8 mouse cellular contexts compared by ENCODE assay signal in the genomic region with DNA sequence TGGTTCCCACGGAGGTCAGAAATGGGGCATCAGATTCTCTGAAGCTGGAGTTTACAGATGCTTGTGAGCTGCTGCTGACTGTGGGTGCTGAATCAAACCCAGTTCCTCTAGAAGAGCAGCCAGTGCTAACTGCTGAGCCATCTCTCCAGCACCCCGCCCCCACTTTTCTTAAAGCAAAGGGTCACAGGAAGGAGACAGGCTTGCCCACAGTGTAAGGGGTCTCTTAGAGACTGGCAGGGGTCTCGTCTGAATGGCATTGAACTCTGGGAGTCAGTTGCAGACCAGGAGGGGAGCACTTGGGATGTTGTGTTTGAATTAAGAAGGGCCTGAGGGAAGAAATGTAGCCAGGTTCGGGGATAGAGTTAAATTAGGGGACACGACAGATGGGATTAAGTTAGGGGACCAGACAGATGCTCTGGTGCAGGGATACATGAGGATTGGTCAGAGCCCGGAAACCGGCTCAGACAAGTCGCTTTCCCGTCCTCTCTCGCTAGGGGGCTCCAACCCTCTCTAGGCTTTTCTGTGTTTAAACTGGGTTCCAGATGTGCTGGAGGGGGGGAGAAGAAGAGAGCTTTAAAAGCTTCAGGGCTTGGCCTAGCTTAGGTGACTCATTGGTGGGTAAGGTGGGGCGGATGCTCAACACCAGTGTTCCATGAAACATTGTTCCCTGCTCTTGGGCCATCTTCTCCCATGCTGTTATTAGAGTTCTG. TPM values are rescaled to one million over a fixed set of nuclear protein-coding genes. Genes with fewer than 3 reads are reported as not detected.
A peak's percentile ranks its signal among the peaks of the same experiment; 100 is the strongest.
DNase-seq lines count a peak whose midpoint lies in the region; ATAC-seq and TF ChIP-seq lines count a peak whose summit lies in the region.

No protein-coding gene starts in this region.

- H3K9ac ChIP-seq in forebrain, postnatal 0 days: no peak overlapping the region
- no peak overlapping the region for H3K9ac ChIP-seq in forebrain, embryonic 15.5 days (replicated peaks)
- H3K9ac ChIP-seq in midbrain, embryonic 11.5 days (ENCODE audit: low read length): no peak overlapping the region
- no peak overlapping the region for H3K9ac ChIP-seq in midbrain, embryonic 15.5 days
- no peak overlapping the region for H3K9ac ChIP-seq in embryonic facial prominence, embryonic 14.5 days (ENCODE audit: low read depth, low read length)

- 16% methylated on average over 11 of the region's 11 CpGs for whole genome bisulfite sequencing in forebrain, postnatal 0 days
- 15% methylated on average over 11 of the region's 11 CpGs for WGBS in forebrain, embryonic 15.5 days
- WGBS in midbrain, embryonic 11.5 days: 19% methylated on average over 11 of the region's 11 CpGs
- WGBS in midbrain, embryonic 15.5 days: 16% methylated on average over 11 of the region's 11 CpGs
- WGBS in embryonic facial prominence, embryonic 14.5 days: 13% methylated on average over 11 of the region's 11 CpGs

- no peaks in the 10 kb centered on the region for H3K9me3 ChIP-seq in forebrain, postnatal 0 days (ENCODE audit: low read length)
- H3K9me3 ChIP-seq in forebrain, embryonic 15.5 days: no peaks in the 10 kb centered on the region
- H3K9me3 ChIP-seq in midbrain, embryonic 11.5 days (ENCODE audit: control insufficient read depth, low read length): no peaks in the 10 kb centered on the region
- H3K9me3 ChIP-seq in midbrain, embryonic 15.5 days: no peaks in the 10 kb centered on the region
- H3K9me3 ChIP-seq in embryonic facial prominence, embryonic 14.5 days (ENCODE audit: control insufficient read depth, low read length): no peaks in the 10 kb centered on the region

- no peak overlapping the region for H3K4me3 ChIP-seq in forebrain, postnatal 0 days (ENCODE audit: low read depth, low read length)
- no peak overlapping the region for H3K4me3 ChIP-seq in forebrain, embryonic 15.5 days
- H3K4me3 ChIP-seq in midbrain, embryonic 11.5 days (ENCODE audit: low read depth, low read length): no peak overlapping the region
- no peak overlapping the region for H3K4me3 ChIP-seq in midbrain, embryonic 15.5 days
- no peak overlapping the region for H3K4me3 ChIP-seq in embryonic facial prominence, embryonic 14.5 days (ENCODE audit: low read depth, low read length)

- H3K27me3 ChIP-seq in forebrain, postnatal 0 days (ENCODE audit: insufficient read depth, low read length): peaks cover 47% of the 10 kb centered on the region
- H3K27me3 ChIP-seq in forebrain, embryonic 15.5 days: peaks cover 72% of the 10 kb centered on the region
- H3K27me3 ChIP-seq in midbrain, embryonic 11.5 days (ENCODE audit: control insufficient read depth, insufficient read depth, low read length): peaks cover 46% of the 10 kb centered on the region
- peaks cover 76% of the 10 kb centered on the region for H3K27me3 ChIP-seq in midbrain, embryonic 15.5 days (replicated peaks)
- peaks cover 50% of the 10 kb centered on the region for H3K27me3 ChIP-seq in embryonic facial prominence, embryonic 14.5 days (replicated peaks; ENCODE audit: control insufficient read depth, insufficient read depth, low read length)

- no peak for ATAC-seq in forebrain, postnatal 0 days
- no peak for ATAC-seq in forebrain, embryonic 15.5 days (replicated peaks)
- no peak for ATAC-seq in midbrain, embryonic 11.5 days (ENCODE audit: low FRiP score)
- ATAC-seq in midbrain, embryonic 15.5 days (replicated peaks): no peak
- no peak for ATAC-seq in embryonic facial prominence, embryonic 14.5 days (ENCODE audit: low read depth)
- no peak for ATAC-seq in erythroblast, adult 5-6 weeks (replicated peaks; ENCODE audit: low FRiP score, poor library complexity, severe bottlenecking)

- no peaks in the 10 kb centered on the region for H3K36me3 ChIP-seq in forebrain, postnatal 0 days (ENCODE audit: insufficient read depth)
- no peaks in the 10 kb centered on the region for H3K36me3 ChIP-seq in forebrain, embryonic 15.5 days
- no peaks in the 10 kb centered on the region for H3K36me3 ChIP-seq in midbrain, embryonic 11.5 days (ENCODE audit: control insufficient read depth, insufficient read depth, low read length)
- H3K36me3 ChIP-seq in midbrain, embryonic 15.5 days (replicated peaks): no peaks in the 10 kb centered on the region
- no peaks in the 10 kb centered on the region for H3K36me3 ChIP-seq in embryonic facial prominence, embryonic 14.5 days (ENCODE audit: control insufficient read depth, insufficient read depth, low read length)

- H3K4me2 ChIP-seq in forebrain, postnatal 0 days (ENCODE audit: low read depth): no peak overlapping the region
- H3K4me2 ChIP-seq in forebrain, embryonic 15.5 days (replicated peaks): no peak overlapping the region
- no peak overlapping the region for H3K4me2 ChIP-seq in midbrain, embryonic 11.5 days
- no peak overlapping the region for H3K4me2 ChIP-seq in midbrain, embryonic 15.5 days
- H3K4me2 ChIP-seq in embryonic facial prominence, embryonic 14.5 days (ENCODE audit: low read depth, low read length): no peak overlapping the region

- no peak overlapping the region for H3K27ac ChIP-seq in forebrain, postnatal 0 days (ENCODE audit: low read depth, low read length)
- H3K27ac ChIP-seq in forebrain, embryonic 15.5 days (replicated peaks): no peak overlapping the region
- no peak overlapping the region for H3K27ac ChIP-seq in midbrain, embryonic 11.5 days (ENCODE audit: low read depth, low read length)
- H3K27ac ChIP-seq in midbrain, embryonic 15.5 days: no peak overlapping the region
- no peak overlapping the region for H3K27ac ChIP-seq in embryonic facial prominence, embryonic 14.5 days (replicated peaks; ENCODE audit: low read depth, low read length)

- peak; percentile 57; the same call in 1 of the 2 replicates for TF ChIP-seq CTCF in forebrain, postnatal 0 days (IDR thresholded peaks at IDR 0.05; ENCODE audit: low read depth)

- peak; percentile 48 for DNase-seq in forebrain, postnatal 0 days
- peak; percentile 96 for DNase-seq in midbrain, embryonic 11.5 days (ENCODE audit: low spot score, missing footprints)
- peak; percentile 74 for DNase-seq in adrenal gland, postnatal 10 days
- DNase-seq in embryonic facial prominence, embryonic 14.5 days (ENCODE audit: low spot score): peak; percentile 51
- peak; percentile 65 for DNase-seq in lung, postnatal 14 days

- H3K4me1 ChIP-seq in forebrain, postnatal 0 days (ENCODE audit: insufficient read depth): peaks cover 6% of the 10 kb centered on the region
- H3K4me1 ChIP-seq in forebrain, embryonic 15.5 days: peaks cover 30% of the 10 kb centered on the region
- H3K4me1 ChIP-seq in midbrain, embryonic 11.5 days (ENCODE audit: control insufficient read depth, insufficient read depth, low read length): peaks cover 19% of the 10 kb centered on the region
- peaks cover 23% of the 10 kb centered on the region for H3K4me1 ChIP-seq in midbrain, embryonic 15.5 days
- peaks cover 20% of the 10 kb centered on the region for H3K4me1 ChIP-seq in embryonic facial prominence, embryonic 14.5 days (ENCODE audit: control insufficient read depth, insufficient read depth, low read length)

RNA-seq across cellular contexts. Expression of gene Kazald1, which starts 7.0 kb away (rescaled TPM):
- total RNA-seq in forebrain, postnatal 0 days (2014; rRNA removed): 1.8 and 6.1 TPM in 2 replicates
- polyA plus RNA-seq in forebrain, postnatal 0 days (2015; fragmentation: Nextera tagmentation; extraction: Ambion mirVana): 1.4 and 1.7 TPM in 2 replicates
- polyA plus RNA-seq in forebrain, embryonic 15.5 days (2015; fragmentation: Nextera tagmentation; extraction: Ambion mirVana): 0.70 and 0.73 TPM in 2 replicates
- polyA plus RNA-seq in midbrain, embryonic 11.5 days (2014; fragmentation: Nextera tagmentation; extraction: Ambion mirVana): 0.38 and 0.39 TPM in 2 replicates
- polyA plus RNA-seq in midbrain, embryonic 15.5 days (2015; fragmentation: Nextera tagmentation; extraction: Ambion mirVana): 1.3 TPM in 2 replicates
- 1 to 10 TPM; 8.2 to 9.2 TPM for total RNA-seq in adrenal gland, postnatal 10 days (2021)
- 51.5 and 64.9 TPM in 2 replicates for polyA plus RNA-seq in embryonic facial prominence, embryonic 14.5 days (2014; fragmentation: Nextera tagmentation; extraction: Ambion mirVana)
- total RNA-seq in erythroblast, adult 5-6 weeks (2015; ENCODE audit: low replicate concordance): not detected in 2 replicates
- total RNA-seq in erythroblast, adult 5-6 weeks (2017; ENCODE audit: low replicate concordance): not detected in 2 replicates

RNA-seq across cellular contexts. Expression of gene Sfxn3, which starts 34.7 kb away (rescaled TPM):
- total RNA-seq in forebrain, postnatal 0 days (2014; rRNA removed): 50.7 and 53.1 TPM in 2 replicates
- 93.3 and 106 TPM in 2 replicates for polyA plus RNA-seq in forebrain, postnatal 0 days (2015; fragmentation: Nextera tagmentation; extraction: Ambion mirVana)
- 65.0 and 67.6 TPM in 2 replicates for polyA plus RNA-seq in forebrain, embryonic 15.5 days (2015; fragmentation: Nextera tagmentation; extraction: Ambion mirVana)
- polyA plus RNA-seq in midbrain, embryonic 11.5 days (2014; fragmentation: Nextera tagmentation; extraction: Ambion mirVana): 17.7 and 20.4 TPM in 2 replicates
- polyA plus RNA-seq in midbrain, embryonic 15.5 days (2015; fragmentation: Nextera tagmentation; extraction: Ambion mirVana): 89.6 and 97.2 TPM in 2 replicates
- total RNA-seq in adrenal gland, postnatal 10 days (2021): 10 to 100 TPM; 39.3 to 51.5 TPM
- polyA plus RNA-seq in embryonic facial prominence, embryonic 14.5 days (2014; fragmentation: Nextera tagmentation; extraction: Ambion mirVana): 28.1 and 31.1 TPM in 2 replicates
- total RNA-seq in erythroblast, adult 5-6 weeks (2015; ENCODE audit: low replicate concordance): 9.4 and 16.7 TPM in 2 replicates
- total RNA-seq in erythroblast, adult 5-6 weeks (2017; ENCODE audit: low replicate concordance): 3.4 and 3.8 TPM in 2 replicates

RNA-seq across cellular contexts. Expression of gene Pdzd7, which starts 36.5 kb away (rescaled TPM):
- 5.2 and 6.4 TPM in 2 replicates for total RNA-seq in forebrain, postnatal 0 days (2014; rRNA removed)
- polyA plus RNA-seq in forebrain, postnatal 0 days (2015; fragmentation: Nextera tagmentation; extraction: Ambion mirVana): 1.6 and 1.9 TPM in 2 replicates
- polyA plus RNA-seq in forebrain, embryonic 15.5 days (2015; fragmentation: Nextera tagmentation; extraction: Ambion mirVana): 1.7 and 2.2 TPM in 2 replicates
- 0.17 and 0.19 TPM in 2 replicates for polyA plus RNA-seq in midbrain, embryonic 11.5 days (2014; fragmentation: Nextera tagmentation; extraction: Ambion mirVana)
- polyA plus RNA-seq in midbrain, embryonic 15.5 days (2015; fragmentation: Nextera tagmentation; extraction: Ambion mirVana): 3.2 and 4.1 TPM in 2 replicates
- total RNA-seq in adrenal gland, postnatal 10 days (2021): under 1 TPM; 0.21 to 0.48 TPM
- 0.32 and 0.67 TPM in 2 replicates for polyA plus RNA-seq in embryonic facial prominence, embryonic 14.5 days (2014; fragmentation: Nextera tagmentation; extraction: Ambion mirVana)
- not detected in 2 replicates for total RNA-seq in erythroblast, adult 5-6 weeks (2015; ENCODE audit: low replicate concordance)
- 0.28 TPM in 1 of 2 replicates, not detected in the other for total RNA-seq in erythroblast, adult 5-6 weeks (2017; ENCODE audit: low replicate concordance)

Comparison
In these comparisons a context has a peak if more than half of its experiments do, and no peak if none do; other contexts are left out.
1. RNA of gene Kazald1, which starts 7.0 kb away (polyA plus RNA-seq): 51.5 to 64.9 TPM in embryonic facial prominence, embryonic 14.5 days; 1.4 to 1.7 TPM in forebrain, postnatal 0 days, 1.3 TPM in midbrain, embryonic 15.5 days, 0.70 to 0.73 TPM in forebrain, embryonic 15.5 days and 0.38 to 0.39 TPM in midbrain, embryonic 11.5 days; every median in the first group is over 10 times any median in the second.
2. Peak in every context shown above with its lines, with median percentiles within 50 percentile points of each other: DNase-seq.